Mouse (Mus musculus) heart, embryonic 14.5 days (tissue): Measurements from ENCODE around the gene Tbrg4. TPM values are rescaled to one million over a fixed set of nuclear protein-coding genes. Genes with fewer than 3 reads are reported as not detected.

Source experiments
- ATAC-seq: fragments of 200-750 bp; cut with Nextera tagmentation; 2 replicates; pipeline ENCODE4 v1.8.0; 2017; ENCODE audit warnings: low read depth, moderate TSS enrichment; ENCODE audit not compliant: insufficient number of reproducible peaks, insufficient read depth, low FRiP score
- H3K27ac ChIP-seq, 2 experiments: fragments of 200-500 bp in 1 of 2; fragments of 300-500 bp in 1 of 2; sonication (generic) in 1 of 2; replicated peaks in 1 of 2; 2 replicates each; pipeline ENCODE4 v1.5.1; 2012 to 2014; ENCODE audit warnings: low read depth in 2 of 2, low read length in 2 of 2, control low read depth in 1 of 2, mild to moderate bottlenecking in 1 of 2, mixed read lengths in 1 of 2; ENCODE audit not compliant: control insufficient read depth in 1 of 2, insufficient read depth in 1 of 2
- H3K27me3 ChIP-seq: fragments of 300-500 bp; sonication (generic); 2 replicates; pipeline ENCODE4 v1.6.1; 2014; ENCODE audit warnings: mild to moderate bottlenecking, low read length, control low read depth; ENCODE audit not compliant: control insufficient read depth, insufficient read depth
- H3K36me3 ChIP-seq: fragments of 300-500 bp; sonication (generic); 2 replicates; pipeline ENCODE4 v1.6.1; 2014; ENCODE audit warnings: mild to moderate bottlenecking, control low read depth, low read length, mixed read lengths; ENCODE audit not compliant: control insufficient read depth, insufficient read depth
- H3K4me1 ChIP-seq, 2 experiments: fragments of 200-500 bp in 1 of 2; fragments of 300-500 bp in 1 of 2; sonication (generic) in 1 of 2; 2 replicates each; pipeline ENCODE4 v1.6.1; 2012 to 2014; ENCODE audit warnings: low read length in 2 of 2, control low read depth in 1 of 2, mixed read lengths in 1 of 2; ENCODE audit not compliant: control insufficient read depth in 2 of 2, insufficient read depth in 2 of 2
- H3K4me2 ChIP-seq: fragments of 300-500 bp; sonication (generic); 2 replicates; pipeline ENCODE4 v1.6.1; 2014; ENCODE audit warnings: mild to moderate bottlenecking, low read length
- H3K4me3 ChIP-seq, 2 experiments: fragments of 200-500 bp in 1 of 2; fragments of 300-500 bp in 1 of 2; sonication (generic) in 1 of 2; 2 replicates each; pipeline ENCODE4 v1.5.1; 2012 to 2014; ENCODE audit warnings: low read length in 2 of 2, mild to moderate bottlenecking in 2 of 2, control low read depth in 1 of 2, low read depth in 1 of 2, moderate library complexity in 1 of 2; ENCODE audit not compliant: control insufficient read depth in 1 of 2, insufficient read depth in 1 of 2
- H3K9ac ChIP-seq: fragments of 300-500 bp; sonication (generic); 2 replicates; pipeline ENCODE4 v1.6.1; 2014; ENCODE audit warnings: mild to moderate bottlenecking, low read length
- H3K9me3 ChIP-seq: fragments of 300-500 bp; sonication (generic); 2 replicates; pipeline ENCODE4 v1.6.1; 2016; ENCODE audit warnings: low read length, control low read depth; ENCODE audit not compliant: control insufficient read depth
- WGBS: fragments of 180-500 bp; shearing (Covaris S2); extraction: QIAGEN DNeasy Blood & Tissue Kit; methylation state at CpG from one replicate; pipeline ENCODE4 v1.1.7; 2014; 5-methylcytosine and 5-hydroxymethylcytosine counted together
- polyA plus RNA-seq: library from polyadenylated mRNA; unstranded; fragments of >200 nt; fragmentation: Nextera tagmentation; extraction: Ambion mirVana; gene quantifications from 2 replicates; pipeline ENCODE4 v1.2.1, GENCODE M21; 2014

The Tbrg4 gene
- polyA plus RNA-seq, 1 experiment from 2014 or later: 34.8 TPM

- no peak for ATAC-seq
- peaks cover 62% of the 10 kb centered on the region for H3K36me3 ChIP-seq
- H3K4me1 ChIP-seq: peaks cover 30 to 36% of the 10 kb centered on the region in 2 experiments
These were observed 28.3 kb downstream of the Tbrg4 start for GRCm38 (mm10) chr11:6597523-6597922.

GRCm38 (mm10) chr11:6596616-6597015 lies 29.3 kb downstream of the Tbrg4 start:
- peaks cover 71% of the 10 kb centered on the region for H3K36me3 ChIP-seq
- H3K27me3 ChIP-seq: peaks cover 29% of the 10 kb centered on the region
- H3K9me3 ChIP-seq: no peaks in the 10 kb centered on the region
- no peak overlapping the region for H3K4me2 ChIP-seq
- ATAC-seq: no peak
- no peak overlapping the region for H3K4me3 ChIP-seq
- WGBS: 85% methylated on average over 3 of the region's 3 CpGs
- no peak overlapping the region for H3K9ac ChIP-seq
- peaks cover 30 to 36% of the 10 kb centered on the region in 2 experiments for H3K4me1 ChIP-seq
- H3K27ac ChIP-seq: no peak overlapping the region

More at GRCm38 (mm10) chr11:6597523-6597922, 28.3 kb downstream of the Tbrg4 start:
- Histone ChIP-seq H3K9me3 (no peaks in the 10 kb centered on the region), H3K9ac (no peak overlapping the region), H3K4me2 (no peak overlapping the region), H3K27me3 (peaks cover 38% of the 10 kb centered on the region), H3K4me3 (no peak overlapping the region), H3K27ac (no peak overlapping the region)
- WGBS: 66% methylated on average over 7 of the region's 7 CpGs

- peaks cover 25% of the 10 kb centered on the region for H3K27me3 ChIP-seq
- H3K9me3 ChIP-seq: no peaks in the 10 kb centered on the region
- peaks cover 75% of the 10 kb centered on the region for H3K36me3 ChIP-seq
- ATAC-seq: no peak
- no peak overlapping the region for H3K27ac ChIP-seq
- no peak overlapping the region for H3K4me2 ChIP-seq
- peaks cover 30 to 36% of the 10 kb centered on the region in 2 experiments for H3K4me1 ChIP-seq
- no peak overlapping the region for H3K9ac ChIP-seq
- WGBS: 86% methylated on average over 6 of the region's 6 CpGs
- H3K4me3 ChIP-seq: no peak overlapping the region
These were observed 29.7 kb downstream of the Tbrg4 start for GRCm38 (mm10) chr11:6596205-6596604.

- Histone ChIP-seq H3K27ac (no peak overlapping the region; a peak in 1 of 4 replicates), H3K27me3 (peaks cover 16% of the 10 kb centered on the region), H3K4me2 (no peak overlapping the region), H3K9me3 (no peaks in the 10 kb centered on the region), H3K36me3 (peaks cover 84% of the 10 kb centered on the region), H3K4me3 (no peak overlapping the region), H3K4me1 (peaks cover 30 to 36% of the 10 kb centered on the region in 2 experiments), H3K9ac (no peak overlapping the region)
- no peak for ATAC-seq
- WGBS: 56% methylated on average over 5 of the region's 5 CpGs
These were observed 30.5 kb downstream of the Tbrg4 start for GRCm38 (mm10) chr11:6595339-6595738.

- Histone ChIP-seq H3K9ac (no peak overlapping the region; the same call in 1 of the 2 replicates), H3K36me3 (peaks cover 89% of the 10 kb centered on the region), H3K4me2 (no peak overlapping the region), H3K27me3 (peaks cover 11% of the 10 kb centered on the region; the same call in 1 of the 2 replicates), H3K27ac (no peak overlapping the region; a peak in 2 of 4 replicates), H3K4me3 (no peak overlapping the region), H3K4me1 (peaks cover 30 to 32% of the 10 kb centered on the region in 2 experiments), H3K9me3 (no peaks in the 10 kb centered on the region)
- no peak for ATAC-seq
- WGBS: 43% methylated on average over 6 of the region's 6 CpGs
These were observed 31.0 kb downstream of the Tbrg4 start for GRCm38 (mm10) chr11:6594845-6595244.

- 0 out of 2 replicates have a peak, but pooled peaks cover 6% of the 10 kb centered on the region for H3K27me3 ChIP-seq
- no peak overlapping the region for H3K4me3 ChIP-seq
- no peak overlapping the region for H3K4me2 ChIP-seq
- peaks cover 18% of the 10 kb centered on the region in 2 experiments for H3K4me1 ChIP-seq
- peaks cover 98% of the 10 kb centered on the region for H3K36me3 ChIP-seq
- WGBS: 85% methylated on average over 11 of the region's 11 CpGs
- no peak for ATAC-seq
- H3K9me3 ChIP-seq: no peaks in the 10 kb centered on the region
- no peak overlapping the region for H3K27ac ChIP-seq
- H3K9ac ChIP-seq: no peak overlapping the region
These were observed 32.5 kb downstream of the Tbrg4 start for GRCm38 (mm10) chr11:6593406-6593805.

- WGBS: 85% methylated on average over 10 of the region's 10 CpGs
- ATAC-seq: no peak
- Histone ChIP-seq H3K9ac (no peak overlapping the region), H3K36me3 (peaks cover 88% of the 10 kb centered on the region), H3K4me2 (no peak overlapping the region), H3K9me3 (no peaks in the 10 kb centered on the region), H3K4me3 (no peak overlapping the region), H3K4me1 (peaks cover 11 to 25% of the 10 kb centered on the region in 2 experiments), H3K27ac (no peak overlapping the region), H3K27me3 (no peaks in the 10 kb centered on the region)
These were observed 34.8 kb downstream of the Tbrg4 start for GRCm38 (mm10) chr11:6590933-6591675.
